Mouse (Mus musculus): ENCODE measurements around the gene St3gal3.

St3gal3 gene

DNA sequence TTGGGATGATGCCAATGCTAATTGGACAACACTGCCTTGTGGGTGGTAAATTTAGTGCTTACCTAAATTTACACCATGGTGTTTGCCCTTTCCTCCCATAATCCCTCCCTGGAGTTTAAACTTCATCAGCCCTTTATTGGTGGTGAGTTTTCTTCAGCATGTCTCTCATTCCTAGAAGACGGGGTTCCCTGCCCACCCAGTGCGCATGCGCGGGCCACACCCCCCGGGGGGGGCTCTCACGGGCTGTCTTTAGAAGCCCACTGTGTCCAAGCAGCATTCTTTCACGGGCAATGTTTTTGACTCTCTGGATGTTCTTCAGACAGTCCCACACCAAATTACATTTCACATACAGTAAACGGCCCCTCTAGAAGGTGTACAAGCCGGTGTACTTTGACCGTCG is 44.3 kb downstream of the St3gal3 start:
- DNase-seq (ENCODE audit: low read depth, low spot score), result no peak

DNA sequence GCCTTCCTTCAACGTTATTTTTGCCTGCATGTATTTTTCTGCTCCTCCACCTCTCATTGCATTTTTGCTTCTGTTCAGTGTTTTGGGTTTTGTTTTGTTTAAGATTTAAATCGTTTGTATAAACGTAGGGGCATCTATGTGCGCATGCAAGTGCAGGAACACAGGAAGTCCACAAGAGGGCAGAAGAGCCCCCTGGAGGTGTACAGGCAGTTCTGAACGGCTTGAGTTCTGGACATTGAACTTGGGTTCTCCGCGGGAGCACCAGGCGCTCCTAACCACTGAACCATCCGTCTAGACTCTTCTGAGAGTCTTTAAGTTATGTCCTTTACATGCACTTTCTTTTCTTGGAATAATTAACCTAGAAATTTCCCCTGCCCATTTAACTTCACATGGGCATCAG is 44.8 kb downstream of the St3gal3 start:
- DNase-seq (ENCODE audit: low read depth, low spot score), result no peak

DNA sequence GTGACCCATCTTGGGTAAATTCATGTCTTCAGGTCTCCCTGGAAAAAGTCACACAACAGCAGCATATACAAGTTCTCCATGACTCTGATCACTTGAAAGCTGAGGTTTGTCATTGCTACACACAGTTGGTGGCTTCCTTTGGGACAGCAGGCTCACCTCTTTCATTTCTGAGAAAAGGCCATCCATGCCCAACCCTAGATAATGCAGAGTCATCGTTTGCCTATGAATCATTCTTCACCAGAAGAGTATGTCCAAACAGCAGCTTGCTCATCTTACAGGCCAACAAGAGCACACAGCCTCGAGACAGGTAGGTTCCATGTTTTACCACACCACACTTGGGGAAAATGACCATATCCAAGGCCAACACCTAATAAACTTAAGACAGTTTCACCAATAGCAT is 45.9 kb downstream of the St3gal3 start:
- no peak for DNase-seq (ENCODE audit: low read depth, low spot score)

DNA sequence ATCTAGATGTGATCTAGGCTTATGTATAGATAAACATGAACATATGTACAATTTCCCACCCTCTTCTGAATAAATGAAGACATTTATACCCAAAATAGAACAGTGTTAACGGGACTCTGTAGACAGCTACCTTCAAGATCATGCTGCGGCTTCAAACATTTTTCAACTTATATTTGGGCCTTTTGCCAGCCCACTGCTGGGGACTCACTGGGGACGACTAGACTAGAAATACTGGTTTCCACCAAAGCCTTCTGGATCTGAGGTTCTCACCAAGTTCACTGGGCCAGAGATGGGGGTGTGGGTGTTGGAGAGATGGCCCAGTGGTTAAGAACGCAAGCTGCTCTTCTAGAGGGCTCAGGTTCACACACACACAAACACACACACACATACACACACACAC is 49.7 kb downstream of the St3gal3 start:
- no peak for DNase-seq (ENCODE audit: low read depth, low spot score)

DNA sequence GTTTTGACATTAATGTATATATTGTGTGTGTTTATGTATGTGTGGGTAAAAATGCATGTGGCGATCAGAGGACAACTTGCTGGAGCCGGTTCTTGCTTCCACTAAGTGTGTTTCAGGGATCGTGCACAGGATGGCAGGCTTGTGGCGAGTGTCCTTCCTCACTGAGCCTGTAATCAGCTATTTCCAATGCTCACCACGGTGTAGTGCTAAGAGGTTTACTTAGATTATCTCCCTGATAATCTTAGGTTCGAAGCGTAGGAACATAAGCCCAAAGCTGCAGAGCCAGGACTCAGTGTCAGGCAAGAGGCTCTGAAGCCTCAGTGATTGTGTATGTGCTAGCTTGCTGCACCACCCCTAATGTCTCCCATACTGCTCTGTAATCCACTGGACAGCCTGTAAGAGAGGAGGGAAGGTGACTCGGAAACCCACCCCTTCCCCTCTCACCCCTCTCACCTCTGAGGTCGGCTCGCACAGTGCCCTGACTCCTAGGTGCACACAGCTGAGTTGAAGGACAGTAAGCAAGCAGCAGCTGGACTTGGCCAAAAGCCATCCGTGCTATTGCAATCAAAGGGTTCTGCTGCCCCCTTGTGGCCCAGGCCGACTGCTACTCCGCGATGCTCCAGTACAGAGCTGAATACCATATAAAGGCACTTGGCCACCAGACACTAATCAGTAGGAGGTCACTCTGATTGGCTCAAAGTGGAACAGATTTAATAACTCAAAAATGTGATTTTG is 51.3 kb downstream of the St3gal3 start:
- peak; percentile 83 for DNase-seq (ENCODE audit: low read depth, low spot score)

DNA sequence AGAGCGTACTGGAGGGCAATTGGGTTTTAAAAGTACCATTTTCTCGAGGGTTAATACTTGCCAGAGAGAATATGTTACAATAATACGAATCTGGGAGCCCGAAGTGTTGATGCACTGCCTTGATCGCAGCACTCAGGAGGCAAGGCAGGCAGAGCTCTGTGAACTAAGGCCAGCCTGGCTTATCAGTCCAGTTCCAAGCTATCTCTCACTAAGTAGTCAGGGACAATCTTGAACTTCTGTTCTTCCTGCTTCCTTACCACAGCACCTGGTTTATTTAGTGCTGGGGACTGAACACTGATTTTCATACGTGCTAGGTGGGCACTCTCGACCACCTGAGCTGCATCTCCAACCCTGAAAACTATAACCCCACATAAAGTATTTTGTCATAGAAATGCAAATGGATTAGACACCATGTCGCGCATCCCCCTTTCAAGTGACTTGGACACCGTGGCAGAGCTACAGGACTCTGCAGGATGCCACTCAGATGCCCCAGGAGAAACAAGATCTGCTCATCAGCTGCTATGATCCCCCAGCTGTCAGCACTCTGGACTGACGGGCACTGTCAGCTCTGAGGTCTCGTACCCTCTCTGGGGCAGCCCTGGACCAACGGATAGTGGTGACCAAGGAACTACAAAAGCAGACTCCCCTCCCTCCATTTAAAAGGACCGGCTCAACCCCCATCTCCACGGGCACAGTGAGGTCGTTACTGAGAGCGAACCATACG is 52.9 kb downstream of the St3gal3 start:
- DNase-seq (ENCODE audit: low read depth, low spot score), result peak; percentile 30

DNA sequence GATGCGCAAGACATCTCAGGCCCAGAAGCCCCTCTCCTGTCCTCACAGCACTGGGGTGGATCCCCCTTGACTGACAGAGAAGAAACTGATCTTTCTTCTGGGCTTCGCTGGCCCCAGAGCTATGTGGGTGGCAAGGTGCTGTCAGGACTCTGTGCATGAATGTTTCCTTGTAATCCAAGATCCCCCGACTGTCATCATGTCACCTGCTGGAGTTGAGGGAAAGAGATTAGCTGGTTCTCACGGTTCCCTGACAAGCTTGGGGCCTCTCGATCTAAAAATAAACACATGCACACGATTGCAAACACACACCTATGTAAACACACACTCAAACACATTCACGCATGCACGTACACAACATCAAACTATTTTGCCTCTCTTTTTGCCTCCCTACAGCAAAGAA is 54.2 kb downstream of the St3gal3 start:
- peak; percentile 49 for DNase-seq (ENCODE audit: low read depth, low spot score)

DNA sequence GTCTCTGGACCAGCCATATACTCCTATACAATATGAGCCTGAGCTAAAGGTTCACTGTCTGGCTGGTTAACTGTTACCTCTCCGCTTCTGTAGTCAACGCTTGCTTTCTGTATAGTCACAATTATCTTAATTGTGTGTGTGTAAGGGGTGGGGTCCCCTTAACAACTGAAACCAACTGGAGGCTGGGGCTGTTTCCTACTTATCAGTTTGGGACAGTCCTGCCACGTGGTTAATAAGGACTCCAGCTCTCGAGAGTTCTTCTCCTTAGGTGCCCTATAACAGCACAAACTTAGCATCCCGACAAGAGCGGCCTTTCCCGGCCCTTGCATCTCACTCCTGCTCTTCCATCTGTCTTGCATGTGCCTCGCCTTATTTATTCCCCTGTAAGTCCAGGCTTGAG is 55.5 kb downstream of the St3gal3 start:
- DNase-seq (ENCODE audit: low read depth, low spot score), result peak; percentile 87

DNA sequence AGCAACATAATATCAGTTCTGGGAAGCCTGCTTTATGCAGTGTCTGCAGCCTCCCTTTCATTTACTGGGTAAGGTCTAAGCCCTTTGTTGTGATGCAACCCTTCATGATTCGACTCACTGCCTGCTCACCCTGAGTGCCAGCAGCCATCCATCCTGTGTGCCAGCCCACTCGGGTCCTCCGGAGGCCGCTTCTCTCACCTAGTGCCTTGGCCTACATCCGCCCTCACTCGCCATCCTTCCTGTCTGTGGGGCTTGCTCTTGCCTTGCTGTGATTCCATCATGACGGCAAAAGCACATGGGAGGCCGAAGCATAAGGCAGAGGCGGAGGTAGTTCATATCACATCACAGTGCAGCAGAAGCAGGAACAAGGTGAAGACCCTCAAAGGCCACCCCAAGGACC is 56.1 kb downstream of the St3gal3 start:
- DNase-seq (ENCODE audit: low read depth, low spot score), result no peak

DNA sequence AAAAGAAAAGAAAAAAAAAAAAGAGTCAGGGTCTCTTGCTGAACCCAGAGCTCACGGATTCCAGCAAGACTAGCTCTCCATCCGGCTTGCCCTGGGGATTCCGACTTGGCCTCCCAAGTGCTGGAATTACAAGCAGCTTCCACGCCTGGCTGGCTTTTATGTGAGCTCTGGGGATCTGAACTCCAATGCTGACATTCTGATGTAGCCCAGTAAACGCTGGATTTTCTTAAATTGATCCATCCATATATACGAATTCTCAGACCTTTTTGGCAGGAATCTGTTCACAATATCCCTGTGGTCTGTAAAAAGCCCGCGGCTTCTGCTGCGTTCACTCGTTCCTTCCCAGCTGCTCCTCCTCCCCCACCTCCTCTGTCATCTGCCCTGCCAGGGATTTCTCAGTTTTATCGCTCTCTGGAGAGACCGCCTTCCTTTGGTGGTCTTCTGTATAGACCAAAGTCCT is 57.4 kb downstream of the St3gal3 start:
- no peak for DNase-seq (ENCODE audit: low read depth, low spot score)

DNA sequence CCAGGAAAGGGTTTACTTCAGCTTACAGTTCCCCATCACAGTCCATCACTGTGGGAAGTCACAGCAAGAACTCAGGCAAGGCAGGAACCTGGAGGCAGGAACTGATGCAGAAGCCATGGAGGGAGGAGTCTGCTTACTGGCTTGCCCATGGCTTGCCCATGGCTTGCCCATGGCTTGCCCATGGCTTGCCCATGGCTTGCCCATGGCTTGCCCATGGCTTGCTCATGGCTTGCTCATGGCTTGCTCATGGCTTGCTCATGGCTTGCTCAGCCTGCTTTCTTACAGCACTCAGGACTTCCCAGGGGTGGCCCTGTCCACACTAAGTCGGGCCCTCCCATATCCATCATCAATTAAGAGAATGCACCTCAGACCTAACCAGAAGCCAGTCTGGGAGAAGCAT is 58.1 kb downstream of the St3gal3 start:
- no peak for DNase-seq (ENCODE audit: low read depth, low spot score)

DNA sequence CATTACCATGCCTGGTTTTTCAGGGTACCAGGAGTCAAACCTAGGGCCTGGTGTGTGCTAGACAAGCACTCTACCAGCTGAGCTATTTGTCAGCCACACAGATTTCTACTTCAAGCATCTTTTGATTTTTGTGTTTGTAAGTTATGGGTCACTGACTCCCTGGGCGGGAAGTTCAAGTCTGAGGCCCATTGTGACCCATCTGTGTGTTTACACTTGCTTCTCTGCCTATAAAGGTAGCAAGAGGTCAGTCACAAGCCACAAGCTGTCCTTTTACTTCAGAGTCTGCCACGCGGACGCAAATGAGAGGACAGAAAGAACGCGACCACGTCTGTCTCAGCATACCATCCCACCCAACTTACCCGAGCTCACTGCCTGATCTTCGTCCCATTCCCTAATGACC is 59.4 kb downstream of the St3gal3 start:
- no peak for DNase-seq (ENCODE audit: low read depth, low spot score)

DNA sequence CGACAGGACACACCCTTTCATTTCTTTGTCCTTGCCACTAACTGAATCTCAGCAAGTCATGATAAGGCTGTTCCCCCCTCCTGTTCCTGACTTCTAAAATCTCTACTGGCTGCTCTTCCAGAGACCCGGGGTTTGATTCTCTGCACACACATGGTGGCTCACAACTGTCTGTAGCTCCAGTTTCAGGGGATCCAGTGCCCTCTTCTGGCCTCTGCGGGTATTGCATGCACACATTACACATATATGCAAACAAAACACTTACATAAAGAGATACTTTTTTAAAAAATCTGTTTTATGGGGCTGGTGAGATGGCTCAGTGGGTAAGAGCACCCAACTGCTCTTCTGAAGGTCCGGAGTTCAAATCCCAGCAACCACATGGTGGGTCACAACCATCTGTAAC is 60.5 kb downstream of the St3gal3 start:
- DNase-seq (ENCODE audit: low read depth, low spot score), result no peak

DNA sequence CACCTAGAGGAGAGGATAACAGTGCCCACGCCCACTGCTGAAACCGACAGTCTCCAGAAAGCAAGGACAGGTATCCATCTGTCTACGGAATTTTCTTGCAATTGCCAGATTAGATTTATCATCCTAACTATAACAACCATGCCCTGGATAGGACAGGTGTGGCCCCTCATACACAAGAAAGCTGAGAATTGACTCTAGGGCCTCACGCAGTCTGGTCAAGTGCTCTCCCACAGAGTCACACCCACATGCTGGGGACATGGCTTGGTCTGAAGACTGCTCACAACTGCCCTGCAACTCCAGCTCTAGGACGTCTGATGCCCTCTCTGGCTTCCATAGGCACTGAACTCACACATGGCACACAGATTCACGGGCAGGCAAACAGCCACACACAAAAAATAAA is 61.6 kb downstream of the St3gal3 start:
- no peak for DNase-seq (ENCODE audit: low read depth, low spot score)

DNA sequence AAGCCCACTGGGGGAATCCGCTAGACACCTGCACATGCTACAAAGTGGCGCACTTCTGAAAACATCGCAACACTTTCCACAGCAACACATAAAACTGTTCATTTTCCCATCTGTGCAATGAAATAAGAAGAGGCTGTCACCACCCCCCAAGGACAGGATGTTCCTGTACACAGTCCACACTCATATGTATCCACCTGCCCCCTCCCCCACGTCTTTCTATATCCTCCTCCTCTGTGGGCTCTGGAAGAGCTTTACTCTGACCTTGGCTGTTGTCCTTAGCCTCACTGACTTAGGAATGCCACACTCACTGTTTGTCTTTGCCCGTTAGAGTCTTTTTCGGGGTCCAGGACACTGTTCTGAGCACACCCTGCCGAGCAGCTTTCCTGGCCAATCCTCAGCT is 62.8 kb downstream of the St3gal3 start:
- DNase-seq (ENCODE audit: low read depth, low spot score), result no peak

DNA sequence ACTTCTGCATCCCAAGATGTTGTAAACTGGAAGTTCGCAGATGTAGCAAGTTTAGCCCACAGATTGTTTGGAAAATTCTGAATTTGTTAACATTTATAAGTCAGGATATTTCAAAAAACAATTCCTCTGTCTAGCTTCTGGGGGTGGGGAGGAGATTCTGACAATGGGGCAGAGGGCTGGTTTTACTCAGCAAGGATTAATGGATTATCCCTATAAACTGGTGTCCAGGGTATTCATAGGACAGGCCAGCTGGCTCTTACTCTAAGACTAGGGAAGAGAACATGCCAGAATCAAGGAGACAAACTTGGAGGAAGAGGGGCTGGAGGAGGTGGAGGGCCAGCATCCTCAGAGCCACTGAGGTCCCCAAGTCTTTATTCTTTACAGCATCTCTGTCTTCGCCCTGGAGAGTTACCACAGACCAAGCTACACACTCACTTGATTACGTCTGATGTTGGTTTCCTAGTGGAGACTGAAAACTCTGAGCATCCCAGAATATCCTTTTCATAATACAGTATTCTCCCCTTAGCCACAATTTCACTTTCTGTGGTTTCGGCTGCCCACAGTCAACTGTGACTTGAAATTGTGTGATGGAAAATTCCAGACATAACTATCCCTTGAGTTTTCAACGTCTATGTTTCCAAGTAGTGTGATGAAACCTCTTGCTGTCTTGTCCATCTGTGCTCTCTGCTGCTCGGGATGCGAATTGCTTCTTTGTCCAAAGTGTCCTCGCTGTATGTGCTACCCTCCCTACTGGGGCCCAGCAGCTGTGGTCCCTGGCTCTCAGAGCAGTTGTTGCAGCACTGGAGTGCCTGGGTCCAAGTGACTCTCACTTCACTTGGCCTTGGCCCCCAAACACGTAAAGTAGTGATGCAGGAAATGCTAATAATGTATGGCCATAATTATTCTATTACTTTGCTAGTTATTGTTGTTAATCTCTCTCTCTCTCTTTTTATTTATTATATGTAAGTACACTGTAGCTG is 64.2 kb downstream of the St3gal3 start:
- no peak for DNase-seq (ENCODE audit: low read depth, low spot score)

DNA sequence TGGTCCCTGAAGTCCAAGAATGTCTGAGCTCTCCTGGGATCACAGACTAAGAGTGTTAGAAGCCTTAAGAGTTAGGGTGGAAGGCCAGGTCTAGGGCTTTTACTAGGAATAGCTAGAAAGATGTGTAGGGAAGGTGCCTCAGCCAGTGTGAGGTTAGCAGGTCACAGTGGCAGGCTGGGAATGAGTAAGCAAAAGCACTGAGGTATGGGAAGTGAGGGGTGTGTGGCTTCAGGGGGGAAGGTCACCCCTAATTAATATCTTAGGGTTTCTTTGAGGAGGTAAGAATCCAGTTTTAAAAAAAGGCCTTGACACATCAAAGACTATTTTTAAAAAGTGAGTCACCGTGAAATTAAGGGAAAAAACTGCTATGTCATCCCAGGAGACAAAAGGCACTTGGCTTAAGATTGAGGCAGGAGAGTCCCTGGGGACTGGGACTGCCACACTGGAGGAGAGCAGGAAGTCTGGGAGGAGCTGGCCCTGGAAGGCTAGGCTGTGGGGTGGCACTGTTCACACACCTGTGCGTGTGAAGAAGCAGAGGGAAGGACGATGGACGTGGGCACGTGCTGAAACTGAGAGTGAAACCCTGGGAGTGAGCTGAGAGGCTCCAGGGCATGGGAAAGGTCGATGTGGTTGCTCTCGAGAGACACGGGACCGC is 72.8 kb downstream of the St3gal3 start:
- DNase-seq (ENCODE audit: low read depth, low spot score), result no peak

DNA sequence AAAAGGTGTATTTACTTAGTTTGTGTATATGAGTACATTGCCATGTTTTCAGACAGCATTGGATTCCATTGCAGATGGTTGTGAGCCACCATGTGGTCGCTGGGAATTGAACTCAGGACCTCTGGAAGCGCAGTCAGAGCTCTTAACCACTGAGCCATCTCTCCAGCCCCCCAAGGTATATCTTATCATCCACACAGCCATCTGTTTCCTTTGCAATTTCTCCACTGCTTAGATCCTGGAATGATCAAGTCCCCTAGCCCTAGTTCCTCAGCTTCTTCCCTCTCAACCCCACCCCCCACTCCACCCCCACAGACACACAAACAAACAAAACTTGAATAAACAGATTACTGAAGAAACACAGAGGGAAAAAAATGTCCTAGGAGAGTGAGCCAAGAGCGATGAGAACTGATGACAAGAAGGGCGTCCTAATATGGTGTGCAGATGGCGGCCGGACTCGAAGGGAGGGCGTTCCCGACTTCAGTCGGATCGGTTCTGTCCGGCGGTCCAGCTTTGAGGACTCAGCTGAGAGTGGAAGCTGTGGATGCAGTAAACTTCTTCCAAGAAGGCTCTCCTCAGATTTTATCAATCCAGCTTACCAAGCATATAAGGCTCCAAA is 73.7 kb downstream of the St3gal3 start:
- no peak for DNase-seq (ENCODE audit: low read depth, low spot score)

DNA sequence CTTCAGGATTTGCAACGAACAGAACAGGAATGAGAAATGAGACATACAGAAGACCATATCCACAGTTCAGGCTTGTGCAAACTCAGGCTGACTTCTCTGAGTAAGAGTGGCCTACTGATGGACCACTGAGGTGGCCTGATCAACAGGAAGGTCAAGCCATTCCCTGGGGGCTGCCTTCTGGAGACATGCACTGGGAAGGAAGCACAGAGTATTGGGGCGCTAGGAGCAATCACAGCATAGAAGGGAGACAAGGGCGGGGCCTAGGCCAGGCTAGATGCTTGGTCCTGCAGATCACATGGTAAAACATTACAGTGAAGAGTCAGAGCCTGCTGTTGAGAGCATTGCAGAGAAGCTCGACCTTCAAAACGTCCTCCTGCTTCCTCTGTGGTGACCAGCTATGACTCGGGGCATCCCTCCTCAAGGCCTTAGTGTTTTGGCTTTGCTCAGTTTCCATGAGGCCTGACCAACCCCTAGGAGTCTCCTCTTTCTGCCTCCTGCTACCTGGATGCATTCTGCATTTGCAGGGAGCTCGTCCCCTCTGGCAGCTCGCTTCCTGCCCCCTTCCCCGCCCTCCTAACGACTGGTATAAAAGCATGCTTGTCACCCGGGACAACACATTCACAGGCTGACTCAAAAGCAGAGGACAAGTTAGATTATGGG is 74.8 kb downstream of the St3gal3 start:
- no peak for DNase-seq (ENCODE audit: low read depth, low spot score)

DNA sequence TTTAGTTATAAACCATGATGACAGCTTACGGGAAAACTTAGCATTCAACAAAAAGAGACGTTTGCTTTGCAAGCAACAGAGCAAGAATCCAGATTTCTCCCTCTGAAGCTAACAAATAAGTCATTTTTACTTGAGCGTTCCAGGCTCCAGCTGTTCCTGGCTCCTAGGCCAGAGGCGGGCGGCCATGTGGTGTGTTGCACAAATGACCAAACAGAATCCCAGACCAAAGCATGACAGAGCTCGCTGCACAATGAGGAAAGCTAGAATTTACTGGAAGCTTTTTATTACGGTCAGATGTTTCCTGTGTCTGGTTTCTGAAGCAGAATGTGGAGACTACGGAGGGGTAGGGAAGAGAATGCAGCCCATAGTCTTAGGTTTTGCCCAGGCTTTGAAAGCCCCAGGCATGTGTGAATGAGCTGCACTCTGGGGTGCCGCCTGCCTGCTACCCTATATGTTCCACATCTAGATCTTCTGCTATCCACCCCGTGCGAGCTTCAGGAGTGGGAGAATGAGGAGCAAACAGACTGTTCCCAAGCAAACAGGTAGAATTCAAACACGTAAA is 76.5 kb downstream of the St3gal3 start:
- DNase-seq (ENCODE audit: low read depth, low spot score), result no peak

Data from c-Kit-negative CD71-positive TER-119-positive erythroid progenitor cells, embryonic 14.5 days (primary cell).